Mouse (Mus musculus) ZHBTc4 (cell line): Measurements from ENCODE around the gene Plekhg6.
A peak's percentile ranks its signal among the peaks of the same experiment; 100 is the strongest.

Experiments used
- DNase-seq: peaks from one replicate; pipeline ENCODE4 v3.0.0-alpha.2; 2011; ENCODE audit warnings: low read depth, low spot score

Gene Plekhg6

DNA sequence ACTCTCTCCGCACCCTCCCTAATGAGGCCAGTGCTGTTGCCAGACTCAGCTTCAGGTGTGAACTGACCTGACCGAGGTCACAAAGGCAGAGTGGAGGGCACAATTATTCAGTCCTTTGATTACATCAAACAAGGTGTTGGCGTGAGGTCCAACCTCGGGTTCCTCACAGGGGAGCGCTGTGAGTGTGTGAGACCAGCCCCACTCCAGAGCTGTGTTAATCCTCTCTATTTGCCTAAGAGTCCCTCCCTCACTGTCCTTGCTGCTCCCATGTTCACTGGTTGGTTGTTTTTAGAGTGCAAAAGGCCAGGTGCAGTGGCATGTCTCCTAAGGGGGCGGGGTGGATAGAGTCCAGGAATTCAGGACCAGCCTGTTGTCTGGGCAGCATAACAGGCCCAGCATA, 5.5 kb upstream of the Plekhg6 start:
- no peak for DNase-seq

DNA sequence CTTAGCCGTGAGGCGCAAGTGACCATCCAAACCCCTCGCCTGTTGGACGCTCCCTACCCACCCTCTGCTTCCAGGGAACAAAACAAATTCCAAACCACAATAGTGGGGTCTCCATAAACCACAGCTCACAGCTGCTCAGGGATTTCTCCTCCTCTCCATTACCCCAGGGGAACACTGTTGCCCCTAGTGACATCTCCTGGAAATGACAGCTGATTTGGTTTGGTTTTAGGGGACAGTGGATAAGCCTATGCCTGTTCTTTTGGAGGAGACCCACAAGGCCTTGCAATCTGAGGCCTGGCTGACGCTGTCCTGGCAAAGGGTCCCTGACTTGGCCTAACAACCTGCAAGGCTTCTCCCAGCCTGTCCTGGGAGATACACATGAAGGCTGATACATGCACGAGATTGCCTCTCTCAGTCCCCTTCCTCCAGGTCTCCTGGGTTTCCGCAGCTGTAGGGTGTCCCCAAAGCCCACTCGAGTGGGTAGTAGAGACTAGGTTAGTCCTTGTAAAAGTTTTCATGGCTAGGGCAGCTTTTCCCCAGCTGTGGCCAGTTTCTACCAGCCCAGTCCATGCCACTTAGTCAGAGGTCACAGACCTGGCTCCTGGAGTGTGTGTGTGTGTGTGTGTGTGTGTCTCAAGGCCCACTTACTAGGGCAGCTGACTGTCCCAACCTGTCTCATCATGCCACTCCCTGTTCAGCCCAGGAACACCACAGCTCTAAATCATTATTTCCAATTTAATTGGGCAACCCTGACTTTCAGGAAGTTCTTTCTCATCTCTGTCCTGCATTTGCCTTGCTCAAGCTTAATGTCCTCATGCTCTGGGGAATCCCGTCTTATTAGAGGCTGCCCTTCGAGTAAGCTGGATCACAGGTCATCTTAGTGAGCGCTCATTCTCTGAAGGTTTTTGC, 4.7 kb upstream of the Plekhg6 start:
- peak; percentile 67 for DNase-seq

DNA sequence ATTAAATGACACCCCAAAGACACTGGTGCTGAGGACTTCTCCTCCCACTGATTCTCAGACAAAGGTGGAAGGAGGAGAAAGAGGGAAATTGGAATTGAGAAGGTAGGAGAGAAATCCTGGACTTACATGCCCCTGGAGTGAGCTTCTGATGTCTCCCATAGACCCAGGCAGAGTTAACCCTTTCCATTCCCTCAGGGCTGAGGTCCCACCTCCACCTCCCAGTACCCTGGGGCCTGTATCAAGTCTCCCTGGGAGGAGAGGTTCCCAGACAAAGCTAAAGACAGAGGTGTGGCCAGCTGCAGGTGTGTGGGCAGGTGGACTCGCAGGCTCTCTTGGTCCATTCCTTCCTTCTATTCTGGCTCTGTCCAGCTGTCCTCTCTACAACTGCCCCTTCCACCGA, 1.4 kb upstream of the Plekhg6 start:
- DNase-seq: no peak

DNA sequence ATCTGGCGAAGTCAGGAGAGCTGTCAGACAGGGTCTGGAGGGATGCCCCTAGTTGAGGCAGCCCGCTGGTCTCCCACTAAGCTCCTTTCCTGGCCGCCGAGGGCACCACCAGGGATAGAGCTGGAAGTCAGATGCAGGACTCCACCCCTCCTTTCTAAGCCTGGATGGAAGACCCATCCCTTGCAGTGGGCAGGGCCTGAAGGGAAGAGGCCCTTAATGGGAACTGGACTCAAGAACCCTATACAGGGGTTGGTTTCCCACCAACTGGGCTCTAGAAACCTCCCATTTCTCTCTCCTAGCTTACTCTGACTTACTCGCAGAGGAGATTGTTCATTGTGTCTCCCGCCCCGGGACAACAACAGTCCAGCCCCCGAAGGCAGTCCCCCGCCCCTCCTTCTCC, 812 bp downstream of the Plekhg6 start:
- DNase-seq: no peak

DNA sequence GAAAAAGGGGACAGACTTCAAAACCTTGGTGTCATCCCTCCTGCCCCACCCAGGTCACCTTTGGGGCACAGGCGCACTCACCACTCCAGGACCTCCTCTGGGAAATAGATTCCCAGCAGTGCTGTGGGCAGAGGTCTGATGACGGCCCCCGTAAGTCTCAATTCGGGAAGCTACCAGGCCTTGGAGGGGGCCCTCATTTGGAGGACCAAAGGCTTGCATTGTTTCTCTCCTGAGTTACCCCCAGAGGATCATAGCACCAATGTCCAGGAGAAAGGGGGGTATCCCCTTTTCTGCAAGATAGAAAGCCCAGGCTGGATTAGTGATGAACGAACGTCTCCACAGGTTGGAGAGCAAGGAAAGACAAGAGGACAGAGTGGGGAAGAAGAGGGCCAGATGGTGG, 2.0 kb downstream of the Plekhg6 start:
- DNase-seq: no peak

DNA sequence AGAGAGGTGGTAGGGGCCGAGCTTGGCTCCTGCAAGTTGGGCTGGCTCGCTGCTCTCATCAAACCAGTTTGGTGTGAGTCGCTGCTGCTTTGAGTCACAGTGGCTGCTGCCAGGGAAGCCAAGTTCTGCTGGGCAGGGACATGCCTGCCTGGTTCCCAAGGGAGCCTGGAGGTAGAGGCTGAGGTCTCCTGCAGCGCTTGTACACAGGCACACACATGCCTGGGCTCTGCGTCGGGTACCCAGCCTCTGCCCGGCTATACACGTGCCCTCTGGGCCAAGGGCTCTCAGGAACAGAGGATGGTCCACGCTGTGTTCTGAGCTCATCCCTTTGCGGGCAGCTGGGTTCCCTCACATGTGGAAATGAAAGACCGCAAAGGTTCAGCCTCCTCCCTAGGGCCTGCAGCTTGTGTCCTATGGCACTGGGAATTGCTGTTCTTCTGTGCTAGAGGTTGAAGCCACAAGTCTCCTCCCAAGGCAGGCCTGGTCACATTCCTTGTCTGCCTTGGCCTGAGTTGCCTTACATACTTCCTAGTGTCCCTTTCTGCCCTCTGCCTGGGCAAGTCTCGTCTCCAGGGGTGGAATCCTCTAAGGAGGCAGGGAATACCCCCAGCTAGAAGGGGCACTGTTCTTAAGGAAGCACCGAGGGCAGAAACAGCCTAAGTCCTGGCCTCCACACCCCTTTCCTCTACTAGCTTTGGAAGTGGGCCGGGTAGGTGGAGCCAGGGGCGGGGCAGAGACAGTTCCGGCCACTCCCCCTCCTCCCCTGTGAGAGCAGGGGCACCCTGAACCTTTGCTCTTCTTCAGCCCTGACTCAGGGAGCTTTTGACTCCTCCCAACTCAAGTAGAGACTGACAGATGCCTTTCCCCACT, 2.8 kb downstream of the Plekhg6 start:
- peak; percentile 95 for DNase-seq

DNA sequence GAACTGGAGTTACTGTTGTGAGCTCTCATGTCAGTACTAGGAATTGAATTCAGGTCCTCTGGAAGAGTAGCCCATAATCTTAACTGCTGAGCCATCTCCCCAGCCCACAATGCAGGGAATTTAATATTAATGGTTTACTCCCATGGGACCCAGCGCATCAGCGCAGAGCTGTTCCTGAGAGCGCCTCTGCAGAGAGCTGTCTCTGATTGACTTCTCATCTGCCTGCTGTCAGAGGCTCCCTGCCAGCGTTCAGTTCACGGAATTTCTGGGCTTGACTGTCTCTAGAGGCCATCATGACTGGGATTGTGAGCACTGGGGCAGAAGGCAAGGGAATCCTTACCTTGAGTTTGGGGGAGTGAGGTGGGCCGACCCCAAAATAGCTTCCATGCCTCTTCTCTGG, 3.6 kb downstream of the Plekhg6 start:
- DNase-seq: no peak

DNA sequence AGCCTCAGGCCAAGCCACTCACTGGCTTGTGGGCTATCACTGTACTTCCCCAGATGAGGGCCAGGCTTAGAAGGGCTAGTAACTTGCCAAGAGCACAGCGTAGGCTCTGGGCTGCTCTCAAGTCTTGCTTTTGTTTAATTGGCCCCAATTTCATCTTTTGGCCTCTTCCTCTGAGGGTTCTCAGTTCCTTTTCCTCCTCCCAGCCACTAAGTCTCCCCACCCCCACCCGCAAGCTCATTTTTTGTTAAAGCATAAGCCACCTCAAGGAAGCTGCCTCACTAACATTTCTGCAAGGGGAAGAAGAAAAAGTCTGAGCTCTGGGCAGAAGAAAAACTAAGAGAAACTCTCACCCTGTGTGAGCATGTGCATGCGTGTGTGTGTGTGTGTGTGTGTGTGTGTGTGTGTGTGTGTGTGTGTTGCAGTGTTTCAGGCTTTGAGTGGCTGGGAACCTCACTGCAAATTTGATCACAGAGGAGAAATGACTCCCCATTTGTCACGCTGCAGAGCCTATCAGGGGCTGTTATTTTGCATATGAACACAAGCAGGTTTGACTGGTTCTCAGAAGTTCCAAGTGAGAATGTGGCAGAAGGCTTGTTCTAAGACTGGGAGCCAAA, 12.7 kb downstream of the Plekhg6 start:
- DNase-seq: peak; percentile 48

DNA sequence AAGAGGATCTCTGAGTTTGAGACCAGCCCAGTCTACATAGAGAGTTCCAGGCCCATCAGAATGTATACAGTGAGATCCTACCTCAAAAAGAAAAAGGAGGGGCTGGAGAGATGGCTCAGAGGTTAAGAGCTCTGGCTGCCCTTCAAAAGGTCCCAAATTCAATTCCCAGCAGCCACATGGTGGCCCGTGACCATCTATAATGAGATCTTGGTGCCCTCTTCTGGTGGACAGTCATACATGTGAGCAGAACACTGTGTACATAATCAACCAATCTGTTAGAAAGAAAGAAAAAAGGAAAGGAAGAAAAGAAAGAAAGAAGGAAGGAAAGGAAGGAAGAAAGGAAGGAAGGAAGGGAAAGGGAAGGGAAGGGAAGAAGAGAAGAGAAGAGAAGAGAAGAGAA, 14.5 kb downstream of the Plekhg6 start:
- no peak for DNase-seq

DNA sequence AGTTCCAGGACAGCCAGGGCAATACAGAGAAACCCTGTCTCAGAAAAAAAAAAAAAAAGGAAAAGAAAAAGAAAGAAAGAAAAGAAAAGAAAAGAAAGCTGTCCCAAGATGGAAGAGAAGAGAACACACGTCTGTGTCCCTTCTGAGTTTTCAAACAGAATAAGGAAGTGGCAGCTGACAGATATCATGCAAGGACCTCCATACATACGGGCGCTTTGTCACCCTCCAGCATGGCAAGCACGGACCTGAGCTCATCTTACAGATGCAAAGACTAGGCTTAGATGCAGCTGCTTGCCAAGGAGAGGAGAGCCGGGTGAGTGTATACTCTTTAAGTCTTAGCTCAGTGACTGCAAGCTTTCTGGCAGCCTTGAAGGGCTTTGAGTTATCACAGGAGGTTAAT, 15.1 kb downstream of the Plekhg6 start:
- no peak for DNase-seq

DNA sequence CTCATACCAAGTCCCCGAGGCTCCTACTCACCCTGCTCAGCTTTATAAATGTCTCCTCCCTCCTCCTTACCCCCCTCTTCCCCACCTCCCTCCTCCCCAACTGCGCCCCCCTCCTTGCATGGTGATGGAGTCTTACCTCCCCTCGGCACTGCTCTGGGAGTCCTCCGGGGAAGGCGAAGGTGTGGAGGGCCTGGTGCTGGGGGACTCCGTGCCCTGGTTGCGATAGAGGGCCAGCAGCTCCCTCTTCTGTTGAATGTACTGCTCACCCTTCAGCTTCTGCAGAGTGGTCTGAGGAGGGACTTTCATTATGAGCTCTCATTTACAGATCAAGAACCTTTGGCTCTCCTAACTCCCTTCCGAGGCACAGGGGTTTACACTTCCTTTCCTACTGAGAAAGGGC, 16.1 kb downstream of the Plekhg6 start:
- DNase-seq: no peak

DNA sequence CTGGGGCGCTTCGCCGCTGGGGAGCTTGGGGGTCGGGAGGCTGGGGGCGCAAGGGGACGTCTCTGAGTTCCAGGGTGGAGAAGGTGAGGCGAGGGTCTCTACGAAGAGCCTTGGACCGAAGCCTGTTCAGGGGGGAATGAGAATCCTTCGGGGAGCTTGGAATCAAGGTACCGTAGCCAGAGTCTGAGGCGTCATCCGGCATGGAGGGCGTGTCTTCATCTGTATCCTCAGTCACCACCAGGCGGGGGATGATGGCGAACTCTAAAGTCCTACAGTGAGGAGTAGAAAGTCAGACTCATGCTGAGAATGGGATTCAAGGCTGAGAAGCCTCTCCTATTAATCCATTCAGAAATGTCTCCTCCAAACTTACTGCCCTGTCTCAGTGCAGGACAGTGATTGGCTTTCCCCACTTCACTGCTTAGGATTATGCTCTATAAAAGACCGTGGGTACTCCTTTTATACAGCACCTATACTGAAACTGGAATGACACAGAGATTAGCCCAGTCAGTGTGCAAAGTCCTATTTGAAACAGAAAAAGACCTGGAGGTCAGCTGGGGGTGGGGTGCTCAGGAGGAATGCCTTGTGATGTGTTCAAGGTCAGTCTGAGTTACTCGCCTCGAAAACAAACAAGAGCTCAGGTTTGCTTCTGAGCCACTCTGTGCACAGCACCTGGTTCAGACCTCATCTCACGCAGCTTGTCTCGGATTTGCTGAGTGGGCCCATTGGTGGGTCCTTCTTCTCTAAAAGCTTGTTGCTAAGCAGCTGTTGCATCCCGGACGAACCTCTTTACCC, 16.9 kb downstream of the Plekhg6 start:
- DNase-seq: peak; percentile 79

DNA sequence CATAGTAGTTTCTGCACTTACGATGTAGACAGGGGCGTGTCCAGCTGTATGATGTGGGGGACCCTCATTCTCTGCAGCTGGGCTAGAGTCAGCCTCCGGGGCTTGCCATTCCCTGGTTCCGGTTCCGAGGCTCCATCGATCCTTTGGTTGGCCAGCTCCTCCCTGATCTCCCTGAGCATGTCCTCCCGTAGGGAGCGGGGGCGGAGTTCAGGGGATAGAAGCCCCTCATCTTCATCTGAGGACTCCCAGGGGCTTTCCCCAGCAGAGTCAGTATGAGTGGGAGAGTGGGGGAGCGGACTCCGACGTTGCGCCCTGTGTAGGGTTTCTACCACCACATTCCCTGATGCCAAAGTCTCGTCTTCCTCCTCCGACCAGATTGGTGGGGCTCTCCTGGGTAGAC, 17.6 kb downstream of the Plekhg6 start:
- no peak for DNase-seq

DNA sequence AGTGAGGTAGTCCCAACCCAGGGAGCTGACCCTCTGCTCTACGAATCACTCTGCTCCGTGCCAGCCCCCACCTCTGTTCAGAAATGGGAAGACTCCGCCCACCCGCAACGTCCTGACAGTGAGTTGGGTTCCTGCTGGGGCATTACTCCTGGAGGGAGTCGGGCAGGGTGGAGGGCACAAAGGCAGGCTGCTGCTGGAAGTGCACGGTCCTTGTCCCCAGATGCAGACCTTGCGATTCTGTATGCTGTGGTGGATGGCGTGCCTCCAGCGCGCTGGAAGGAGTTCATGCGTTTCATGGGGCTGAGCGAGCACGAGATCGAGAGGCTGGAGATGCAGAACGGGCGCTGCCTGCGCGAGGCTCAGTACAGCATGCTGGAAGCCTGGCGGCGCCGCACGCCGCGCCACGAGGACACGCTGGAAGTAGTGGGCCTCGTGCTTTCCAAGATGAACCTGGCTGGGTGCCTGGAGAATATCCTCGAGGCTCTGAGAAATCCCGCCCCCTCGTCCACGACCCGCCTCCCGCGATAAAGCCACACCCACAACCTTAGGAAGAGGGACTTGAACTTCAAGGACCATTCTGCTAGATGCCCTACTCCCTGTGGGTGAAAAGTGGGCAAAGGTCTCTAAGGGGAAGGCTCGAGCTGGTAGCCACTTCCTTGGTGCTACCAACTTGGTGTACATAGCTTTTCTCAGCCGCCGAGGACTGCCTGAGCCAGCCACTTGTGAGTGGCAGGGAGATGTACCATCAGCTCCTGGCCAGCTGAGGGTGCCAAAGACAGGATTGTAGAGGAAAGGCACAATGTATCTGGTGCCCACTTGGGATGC, 18.9 kb downstream of the Plekhg6 start:
- DNase-seq: peak; percentile 69

DNA sequence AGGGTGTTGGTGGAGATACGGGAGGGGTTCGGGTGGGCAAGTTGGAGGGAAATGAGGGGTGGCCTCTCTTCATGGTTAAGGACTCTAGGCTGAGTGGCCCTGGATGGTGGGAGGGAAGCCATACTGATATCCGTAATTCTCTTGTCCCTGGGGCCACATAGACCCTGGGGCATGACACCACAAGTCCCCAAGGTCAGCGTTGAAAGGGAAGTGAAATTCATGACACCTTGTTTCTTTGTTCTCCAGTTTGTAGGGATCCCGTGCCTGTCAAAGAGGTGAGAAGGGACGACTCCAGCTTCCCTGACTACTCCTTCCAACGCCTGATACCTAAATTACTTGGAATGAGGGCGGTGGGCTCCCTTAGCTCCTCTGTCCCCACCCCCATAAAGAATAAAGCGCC, 19.7 kb downstream of the Plekhg6 start:
- DNase-seq: peak; percentile 49

DNA sequence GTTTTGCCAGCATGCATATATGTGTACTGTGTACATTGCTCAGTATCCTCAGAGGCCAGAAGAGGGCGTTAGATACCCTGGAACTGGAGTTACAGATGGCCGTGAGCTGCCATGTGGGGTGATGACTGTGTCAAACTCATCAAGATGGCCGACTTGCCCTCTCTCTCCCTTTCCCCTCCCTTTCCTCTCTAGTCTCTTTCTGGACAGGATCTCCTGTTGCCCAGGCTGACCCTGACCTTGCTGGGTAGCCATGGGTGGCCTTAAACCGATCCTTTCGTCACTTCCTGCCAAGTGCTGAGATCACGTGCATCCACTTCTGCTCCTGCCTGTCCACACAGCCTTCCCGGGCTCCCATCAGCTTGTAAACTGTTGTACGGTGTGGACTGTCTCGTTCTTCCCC, 20.6 kb downstream of the Plekhg6 start:
- DNase-seq: no peak

DNA sequence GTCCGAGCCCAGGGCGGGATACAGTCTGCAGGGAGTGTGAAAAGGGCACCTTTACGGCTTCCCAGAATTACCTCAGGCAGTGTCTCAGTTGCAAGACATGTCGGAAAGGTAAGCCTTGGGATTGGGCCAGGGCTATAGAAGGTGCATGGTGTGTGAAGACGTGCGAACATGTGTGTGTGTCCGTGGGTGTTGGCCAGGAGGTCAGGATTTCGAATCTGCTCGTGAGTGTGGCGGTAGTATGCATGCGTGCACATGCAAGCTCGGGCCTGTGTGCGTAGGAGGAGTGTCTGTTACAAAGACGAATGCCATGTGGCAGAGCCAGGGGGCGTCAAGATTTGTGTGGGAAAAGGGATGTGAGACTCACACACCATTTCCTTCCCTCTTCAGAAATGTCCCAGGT, 23.3 kb downstream of the Plekhg6 start:
- no peak for DNase-seq

DNA sequence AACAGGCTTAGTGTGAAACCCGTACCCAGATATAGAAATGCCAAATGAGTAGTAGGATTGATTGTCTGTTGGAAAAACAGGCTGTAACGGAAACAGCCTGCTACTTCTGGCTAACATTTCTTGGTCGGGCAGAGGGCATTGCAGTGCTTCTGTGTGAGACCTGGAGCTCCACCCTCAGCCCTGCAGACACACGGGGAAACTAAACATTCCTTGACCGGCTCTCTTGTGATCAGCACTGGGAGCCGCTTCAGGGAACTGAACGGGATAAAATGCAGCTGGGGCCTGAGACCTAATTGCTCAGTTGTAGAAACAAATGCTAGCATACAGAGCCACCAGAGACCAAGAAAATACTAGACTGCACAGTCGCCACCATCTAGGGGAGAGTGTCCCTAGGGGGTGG, 24.3 kb downstream of the Plekhg6 start:
- DNase-seq: no peak

DNA sequence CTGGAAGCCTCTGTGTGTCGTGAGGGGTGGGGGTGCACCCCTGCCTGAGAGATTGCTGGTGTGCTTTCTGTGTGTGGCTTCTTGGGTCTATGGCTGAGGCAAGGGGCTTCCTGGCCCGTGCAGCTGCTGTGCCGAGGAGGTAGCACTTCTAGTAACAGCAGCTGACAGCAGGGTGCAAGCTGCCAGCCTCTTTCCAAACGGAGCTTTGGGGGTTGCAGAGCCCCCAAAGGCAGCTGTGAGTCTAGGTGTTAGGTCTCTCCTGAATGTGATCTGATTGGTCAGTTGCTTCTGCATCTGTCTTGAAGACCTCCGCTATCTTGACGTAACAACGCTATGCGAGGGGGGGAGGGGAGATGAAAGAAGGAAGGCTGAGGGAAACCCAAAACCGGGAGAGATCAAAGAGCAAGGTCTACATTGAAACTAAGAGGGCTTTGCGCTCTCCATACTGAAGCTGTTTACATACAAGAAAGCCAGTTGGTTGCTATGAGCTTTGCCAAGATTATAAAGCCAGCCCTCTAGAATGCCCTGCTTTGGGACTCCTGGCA, 25.3 kb downstream of the Plekhg6 start:
- DNase-seq: peak; percentile 65
